Mouse (Mus musculus) bone marrow macrophage, adult 2 months (primary cell): ENCODE measurements around the gene Cbs. TPM values are rescaled to one million over a fixed set of nuclear protein-coding genes. Genes with fewer than 3 reads are reported as not detected.
"Not testable (repeated sequence)": the region's sequence is repeated elsewhere in the genome, so short reads cannot be mapped to it uniquely, and the experiment has no call there.

Source experiments
- H3K27ac ChIP-seq: 2 replicates; pipeline ENCODE4 v1.5.1; 2012; ENCODE audit warnings: low read depth, low read length; ENCODE audit not compliant: insufficient read depth
- H3K4me1 ChIP-seq: 2 replicates; pipeline ENCODE4 v1.6.1; 2012; ENCODE audit warnings: low read length; ENCODE audit not compliant: control insufficient read depth, insufficient read depth
- H3K4me3 ChIP-seq: 2 replicates; pipeline ENCODE4 v1.5.1; 2012; ENCODE audit warnings: mild to moderate bottlenecking, low read length, moderate library complexity; ENCODE audit not compliant: insufficient read depth
- CTCF ChIP-seq: IDR thresholded peaks from 2 replicates; pipeline ENCODE4 v1.5.1; 2012; ENCODE audit warnings: low read depth, mild to moderate bottlenecking, low read length, moderate library complexity
- POLR2A ChIP-seq: IDR thresholded peaks from 2 replicates; pipeline ENCODE4 v1.6.1; 2012; ENCODE audit warnings: mild to moderate bottlenecking, low read depth, low read length, borderline replicate concordance
- polyA plus RNA-seq: library from polyadenylated mRNA; stranded (reverse); fragments of >200 nt; gene quantifications from 2 replicates; pipeline ENCODE4 v1.2.4, GENCODE M21; 2012; ENCODE audit not compliant: missing spikeins, insufficient read depth, insufficient read length

Gene Cbs
- polyA plus RNA-seq, 1 experiment, result not detected

GRCm38 (mm10) chr17:31631081-31631800 lies 5.8 kb downstream of the Cbs start:
- Histone ChIP-seq H3K27ac (no peak overlapping the region), H3K4me1 (0 out of 2 replicates have a peak, but pooled peaks cover 3% of the 10 kb centered on the region)
- TF ChIP-seq POLR2A, result no peak
- no peak for TF ChIP-seq CTCF

GRCm38 (mm10) chr17:31627961-31628360 lies 9.1 kb downstream of the Cbs start:
- H3K27ac ChIP-seq, result no peak overlapping the region
- TF ChIP-seq POLR2A (no peak), CTCF (no peak)
- H3K4me3 ChIP-seq, result no peak overlapping the region
- no peaks in the 10 kb centered on the region for H3K4me1 ChIP-seq

More at GRCm38 (mm10) chr17:31631081-31631800, 5.8 kb downstream of the Cbs start:
- no peak overlapping the region for H3K4me3 ChIP-seq

- Histone ChIP-seq H3K4me3 (no peak overlapping the region), H3K4me1 (no peaks in the 10 kb centered on the region), H3K27ac (no peak overlapping the region)
- no peak for TF ChIP-seq CTCF
- no peak for TF ChIP-seq POLR2A
Observed at GRCm38 (mm10) chr17:31623101-31623500, 13.9 kb downstream of the Cbs start.

- TF ChIP-seq POLR2A, result no peak
- TF ChIP-seq CTCF, result no peak
- Histone ChIP-seq H3K4me1 (no peaks in the 10 kb centered on the region), H3K4me3 (no peak overlapping the region), H3K27ac (no peak overlapping the region)
Observed at GRCm38 (mm10) chr17:31613086-31613755, 23.8 kb downstream of the Cbs start.

GRCm38 (mm10) chr17:31609895-31610294 lies 27.1 kb downstream of the Cbs start:
- no peak overlapping the region for H3K27ac ChIP-seq
- no peak overlapping the region for H3K4me3 ChIP-seq

GRCm38 (mm10) chr17:31609173-31609572 lies 27.9 kb downstream of the Cbs start:
- not testable (repeated sequence) for H3K4me1 ChIP-seq, H3K4me3 ChIP-seq, H3K27ac ChIP-seq

More at GRCm38 (mm10) chr17:31609895-31610294, 27.1 kb downstream of the Cbs start:
- no peaks in the 10 kb centered on the region for H3K4me1 ChIP-seq
- no peak for TF ChIP-seq CTCF
- TF ChIP-seq POLR2A, result no peak

- TF ChIP-seq POLR2A (no peak), CTCF (no peak)
- Histone ChIP-seq H3K4me1 (no peaks in the 10 kb centered on the region), H3K4me3 (no peak overlapping the region), H3K27ac (no peak overlapping the region)
Observed at GRCm38 (mm10) chr17:31607256-31607951, 29.6 kb downstream of the Cbs start.

- no peak overlapping the region for H3K4me3 ChIP-seq
- TF ChIP-seq POLR2A (no peak), CTCF (no peak)
- H3K4me1 ChIP-seq, result no peaks in the 10 kb centered on the region
- H3K27ac ChIP-seq, result no peak overlapping the region
Observed at GRCm38 (mm10) chr17:31606424-31606823, 30.6 kb downstream of the Cbs start.

- peaks cover 15% of the 10 kb centered on the region for H3K4me1 ChIP-seq
- H3K27ac ChIP-seq, result no peak overlapping the region
- TF ChIP-seq CTCF (no peak), POLR2A (no peak)
- no peak overlapping the region for H3K4me3 ChIP-seq
Observed at GRCm38 (mm10) chr17:31598593-31598992, 38.4 kb downstream of the Cbs start.

GRCm38 (mm10) chr17:31597957-31598356 lies 39.1 kb downstream of the Cbs start:
- TF ChIP-seq CTCF, result no peak
- no peak for TF ChIP-seq POLR2A
- no peak overlapping the region for H3K27ac ChIP-seq
- H3K4me1 ChIP-seq, result peaks cover 15% of the 10 kb centered on the region
- H3K4me3 ChIP-seq, result no peak overlapping the region
